ENCODE assay signal across 9 mouse cellular contexts in the genomic region with DNA sequence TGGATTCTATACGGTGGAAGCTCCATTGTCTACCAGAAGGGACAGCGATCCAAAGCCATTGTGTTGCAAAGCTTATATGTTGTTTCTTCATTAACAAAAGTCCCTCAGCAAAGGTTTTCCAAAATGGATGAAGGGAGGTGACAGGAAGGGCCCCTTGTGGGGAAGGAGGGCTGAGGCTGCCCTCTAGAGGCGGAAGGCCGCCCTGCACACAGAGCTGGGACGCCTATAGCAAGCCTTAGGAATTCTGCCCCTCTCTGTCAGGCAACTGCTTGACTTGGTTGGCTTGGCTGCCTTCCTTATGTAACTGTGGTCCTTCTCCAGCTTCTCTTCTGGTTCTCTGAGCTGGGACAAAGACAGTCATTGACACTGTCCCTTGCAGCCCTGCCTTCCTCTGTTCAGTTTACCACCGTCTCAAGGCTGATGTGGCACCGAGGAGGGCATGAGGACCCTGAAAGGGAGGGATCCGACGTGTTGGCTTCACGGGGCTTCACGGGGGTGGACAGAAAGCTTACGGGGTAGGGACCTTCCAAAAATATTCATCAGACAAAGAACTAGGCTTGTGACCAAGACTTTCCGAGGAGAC.
DNase-seq lines count a peak whose midpoint lies in the region; ATAC-seq and TF ChIP-seq lines count a peak whose summit lies in the region.
"Had no signal": no experiment of that assay in that cellular context is flagged by ENCODE, and none has a peak within 500 bp of the region (broad histone marks: within the 10 kb centered on the region; RNA-seq: fewer than 3 reads in every experiment).

No protein-coding gene starts in this region.

- 57% methylated on average over 13 of the region's 13 CpGs for WGBS in kidney, embryonic 14.5 days
- WGBS in liver, postnatal 0 days (ENCODE audit: insufficient replicate concordance): 58% methylated on average over 13 of the region's 13 CpGs

- H3K36me3 ChIP-seq in C2C12 (ENCODE audit: control insufficient read depth, insufficient read depth): no peaks in the 10 kb centered on the region
- no peaks in the 10 kb centered on the region for H3K36me3 ChIP-seq in kidney, embryonic 14.5 days (ENCODE audit: control insufficient read depth, insufficient read depth, low read length)
- no peaks in the 10 kb centered on the region for H3K36me3 ChIP-seq in liver, postnatal 0 days (replicated peaks; ENCODE audit: insufficient read depth, low read length)

- no peak overlapping the region for H3K4me3 ChIP-seq in C2C12 (ENCODE audit: insufficient read depth, poor library complexity, severe bottlenecking)
- H3K4me3 ChIP-seq in kidney, embryonic 14.5 days (ENCODE audit: low read length): no peak overlapping the region
- H3K4me3 ChIP-seq in liver, postnatal 0 days (ENCODE audit: low read depth, low read length): no peak overlapping the region
- H3K4me3 ChIP-seq: myocyte had no signal

- H3ac ChIP-seq in C2C12 (ENCODE audit: control insufficient read depth, insufficient read length, low read depth): no peak overlapping the region

- peak; percentile 71 for DNase-seq in R1 (ENCODE audit: low read depth, low spot score)
- peak; percentile 82 to 84 for DNase-seq in cerebellum, postnatal 10 days
- peak; percentile 40 to 53 for DNase-seq in gastrocnemius, adult 8-10 months (ENCODE audit: low spot score in 2 of 2)
- peak; percentile 84 for DNase-seq in liver, postnatal 0 days
- peak; percentile 26 for DNase-seq in retina, adult 2 months (ENCODE audit: low read depth, low spot score)
- DNase-seq in urinary bladder, postnatal 14 days (ENCODE audit: low spot score): peak; percentile 78

- no peak overlapping the region for H3K4me2 ChIP-seq in kidney, embryonic 14.5 days (replicated peaks; ENCODE audit: low read depth, low read length)
- no peak overlapping the region for H3K4me2 ChIP-seq in liver, postnatal 0 days (ENCODE audit: low read depth, low read length)

- H3K27ac ChIP-seq in kidney, embryonic 14.5 days (ENCODE audit: low read depth, low read length): no peak overlapping the region
- no peak overlapping the region for H3K27ac ChIP-seq in liver, postnatal 0 days (ENCODE audit: low read depth)

- H3K9ac ChIP-seq in kidney, embryonic 14.5 days (ENCODE audit: low read depth, low read length): no peak overlapping the region
- no peak overlapping the region for H3K9ac ChIP-seq in liver, postnatal 0 days (replicated peaks)

- H3K27me3 ChIP-seq in C2C12 (ENCODE audit: control insufficient read depth, insufficient read depth, insufficient read length): peaks cover 3% of the 10 kb centered on the region
- no peaks in the 10 kb centered on the region for H3K27me3 ChIP-seq in kidney, embryonic 14.5 days (ENCODE audit: control insufficient read depth, insufficient read depth, low read length)
- H3K27me3 ChIP-seq in liver, postnatal 0 days (ENCODE audit: insufficient read depth, low read length): no peaks in the 10 kb centered on the region

- H3K79me3 ChIP-seq in C2C12 (ENCODE audit: low read depth): no peaks in the 10 kb centered on the region

- no peaks in the 10 kb centered on the region for H3K79me2 ChIP-seq in C2C12 (ENCODE audit: control insufficient read depth, insufficient read depth)

- H3K4me1 ChIP-seq in kidney, embryonic 14.5 days (ENCODE audit: control insufficient read depth, insufficient read depth, low read length): no peaks in the 10 kb centered on the region
- H3K4me1 ChIP-seq in liver, postnatal 0 days (ENCODE audit: insufficient read depth): no peaks in the 10 kb centered on the region

- 0 out of 2 replicates have a peak, but pooled peaks have one; percentile 51 for ATAC-seq in kidney, embryonic 14.5 days (ENCODE audit: low FRiP score, low TSS enrichment)
- peak; percentile 70 for ATAC-seq in liver, postnatal 0 days

- peak; percentile 71 for TF ChIP-seq CTCF in C2C12 (IDR thresholded peaks at IDR 0.05; ENCODE audit: control insufficient read depth, insufficient read depth, insufficient read length)
- TF ChIP-seq CTCF in liver, postnatal 0 days (IDR thresholded peaks at IDR 0.05; ENCODE audit: low read depth): peak; percentile 96

- H3K9me3 ChIP-seq in kidney, embryonic 14.5 days (ENCODE audit: control insufficient read depth, low read length): no peaks in the 10 kb centered on the region
- no peaks in the 10 kb centered on the region for H3K9me3 ChIP-seq in liver, postnatal 0 days (ENCODE audit: low read length)

- no peak for TF ChIP-seq EP300 in liver, postnatal 0 days (IDR thresholded peaks at IDR 0.05; ENCODE audit: low read depth)

TF ChIP-seq in C2C12, 6 proteins besides CTCF, POLR2A, EP300 and RAD21:
- no peak for TF ChIP-seq CEBPB (IDR thresholded peaks at IDR 0.05; ENCODE audit: low read depth)
- no peak for TF ChIP-seq MAX (IDR thresholded peaks at IDR 0.05)
- no peak for TF ChIP-seq MYOG (IDR thresholded peaks at IDR 0.05; ENCODE audit: control insufficient read depth, extremely low read depth, insufficient read length)
- no peak for TF ChIP-seq MYOD1 (IDR thresholded peaks at IDR 0.05; ENCODE audit: control insufficient read depth, insufficient read length, low read depth)
- no peak for TF ChIP-seq FOSL1 (IDR thresholded peaks at IDR 0.05; ENCODE audit: insufficient read depth, low read length, poor library complexity, severe bottlenecking)
- TF ChIP-seq USF1 (IDR thresholded peaks at IDR 0.05; ENCODE audit: low read depth): no peak

Comparison
In these comparisons a context has a peak if more than half of its experiments do, and no peak if none do; other contexts are left out.
1. DNase-seq: peak in every context shown above with its lines; median percentile 84 in liver, postnatal 0 days; 83 in cerebellum, postnatal 10 days; 78 in urinary bladder, postnatal 14 days; 71 in R1; 46 in gastrocnemius, adult 8-10 months; 26 in retina, adult 2 months.